Mouse (Mus musculus) liver, postnatal 0 days (tissue): ENCODE measurements around the gene Gm21117. TPM values are rescaled to one million over a fixed set of nuclear protein-coding genes. Genes with fewer than 3 reads are reported as not detected.
"Not testable (repeated sequence)": the region's sequence is repeated elsewhere in the genome, so short reads cannot be mapped to it uniquely, and the experiment has no call there.

ENCODE experiments used
- ATAC-seq: fragments of 200-750 bp; cut with Nextera tagmentation; 2 replicates; pipeline ENCODE4 v1.8.0; 2017; ENCODE audit warnings: mild to moderate bottlenecking, moderate library complexity
- DNase-seq: peaks from one replicate; pipeline ENCODE4 v3.0.0-alpha.2; 2016
- H3K27ac ChIP-seq: fragments of 300-500 bp; sonication (generic); 2 replicates; pipeline ENCODE4 v1.5.1; 2014; ENCODE audit warnings: antibody characterized with exemption, moderate library complexity, mild to moderate bottlenecking, low read depth
- H3K27me3 ChIP-seq: fragments of 300-500 bp; sonication (generic); 2 replicates; pipeline ENCODE4 v1.6.1; 2014; ENCODE audit warnings: low read length, control low read depth, mixed read lengths; ENCODE audit not compliant: insufficient read depth
- H3K36me3 ChIP-seq: fragments of 300-500 bp; sonication (generic); replicated peaks from 2 replicates; pipeline ENCODE4 v1.6.1; 2014; ENCODE audit warnings: mild to moderate bottlenecking, control low read depth, low read length, moderate library complexity, mixed read lengths; ENCODE audit not compliant: insufficient read depth
- H3K4me1 ChIP-seq: fragments of 300-500 bp; sonication (generic); 2 replicates; pipeline ENCODE4 v1.6.1; 2014; ENCODE audit warnings: antibody characterized with exemption, mild to moderate bottlenecking, control low read depth; ENCODE audit not compliant: insufficient read depth
- H3K4me2 ChIP-seq: fragments of 300-500 bp; sonication (generic); 2 replicates; pipeline ENCODE4 v1.6.1; 2014; ENCODE audit warnings: low read depth, mild to moderate bottlenecking, low read length, moderate library complexity, mixed read lengths
- H3K4me3 ChIP-seq: fragments of 300-500 bp; sonication (generic); 2 replicates; pipeline ENCODE4 v1.5.1; 2014; ENCODE audit warnings: low read depth, low read length
- H3K9ac ChIP-seq: fragments of 300-500 bp; sonication (generic); replicated peaks from 2 replicates; pipeline ENCODE4 v1.6.1; 2014; ENCODE audit warnings: mild to moderate bottlenecking, moderate library complexity
- H3K9me3 ChIP-seq: fragments of 300-500 bp; sonication (generic); 2 replicates; pipeline ENCODE4 v1.6.1; 2016; ENCODE audit warnings: mild to moderate bottlenecking, control low read depth, low read length, mixed read lengths
- WGBS: fragments of 180-500 bp; shearing (Covaris S2); extraction: QIAGEN DNeasy Blood & Tissue Kit; methylation state at CpG from one replicate; pipeline ENCODE4 v1.1.7; 2014; ENCODE audit not compliant: insufficient replicate concordance; 5-methylcytosine and 5-hydroxymethylcytosine counted together
- polyA plus RNA-seq: library from polyadenylated mRNA; unstranded; fragments of >200 nt; fragmentation: Nextera tagmentation; extraction: Ambion mirVana; gene quantifications from 2 replicates; pipeline ENCODE4 v1.2.1, GENCODE M21; 2015

The Gm21117 gene
- not detected in 2 replicates for polyA plus RNA-seq

DNA sequence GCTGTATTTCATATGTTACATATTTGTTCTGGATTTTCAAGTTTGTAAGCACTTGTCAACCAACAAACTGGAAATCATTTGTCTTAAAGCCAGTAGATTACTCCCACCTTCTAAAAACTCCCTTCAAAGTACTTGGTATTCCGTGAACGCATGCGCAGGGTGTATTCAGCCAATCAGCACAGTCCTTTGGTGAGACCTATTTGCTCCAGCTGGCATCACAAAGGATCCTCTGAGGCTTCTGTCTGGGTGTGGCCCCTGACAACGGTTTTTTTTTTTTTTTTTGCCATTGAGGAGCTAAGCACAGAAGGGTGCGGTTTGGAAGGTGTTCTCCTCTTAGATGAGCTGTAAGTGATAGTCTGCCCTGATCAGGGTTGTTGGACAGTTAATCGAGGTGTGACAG lies at the start of gene Gm21117:
Gm21117 (plus strand) TSS at position 301 of the 400 bp plus-strand sequence.
- DNase-seq, H3K27ac ChIP-seq, H3K4me3 ChIP-seq, H3K4me2 ChIP-seq, H3K27me3 ChIP-seq, H3K9me3 ChIP-seq, H3K4me1 ChIP-seq, H3K36me3 ChIP-seq, H3K9ac ChIP-seq, ATAC-seq: not testable (repeated sequence)
- no CpG with 5 or more reads among the region's 6 CpGs for WGBS
